Mouse (Mus musculus) thymus, adult 2 months (tissue): ENCODE measurements around the gene Coq2.

Experiments used
- CTCF ChIP-seq: fragments of 200-500 bp; IDR thresholded peaks from 2 replicates; pipeline ENCODE4 v1.5.1; 2012; ENCODE audit warnings: mild to moderate bottlenecking, control low read depth, low read length, moderate library complexity, borderline replicate concordance; ENCODE audit not compliant: control insufficient read depth, poor library complexity, insufficient read depth; ENCODE audit errors: extremely low read depth
- POLR2A ChIP-seq: fragments of 200-500 bp; IDR thresholded peaks from 2 replicates; pipeline ENCODE4 v1.6.1; 2012; ENCODE audit warnings: mild to moderate bottlenecking, low read length, control low read depth, moderate library complexity; ENCODE audit not compliant: control insufficient read depth, poor library complexity, insufficient read depth; ENCODE audit errors: extremely low read depth

- TF ChIP-seq POLR2A (no peak), CTCF (no peak)
These were observed 42.3 kb downstream of the Coq2 start for GRCm38 (mm10) chr5:100632540-100633129.
